Mouse (Mus musculus) embryonic facial prominence, embryonic 10.5 days (tissue): Measurements from ENCODE around the gene Tesc. TPM values are rescaled to one million over a fixed set of nuclear protein-coding genes. Genes with fewer than 3 reads are reported as not detected.

Source experiments
- DNase-seq: peaks from one replicate; pipeline ENCODE4 v3.0.0-alpha.2; 2017; ENCODE audit warnings: low spot score
- H3K27ac ChIP-seq: fragments of 300-500 bp; sonication (generic); replicated peaks from 2 replicates; pipeline ENCODE4 v1.5.1; 2016; ENCODE audit warnings: mild to moderate bottlenecking
- H3K27me3 ChIP-seq: fragments of 300-500 bp; sonication (generic); replicated peaks from 2 replicates; pipeline ENCODE4 v1.6.1; 2016; ENCODE audit warnings: low read depth, mild to moderate bottlenecking; ENCODE audit not compliant: poor library complexity, severe bottlenecking
- H3K36me3 ChIP-seq: fragments of 300-500 bp; sonication (generic); replicated peaks from 2 replicates; pipeline ENCODE4 v1.6.1; 2016; ENCODE audit warnings: mild to moderate bottlenecking, moderate library complexity
- H3K4me1 ChIP-seq: fragments of 300-500 bp; sonication (generic); 2 replicates; pipeline ENCODE4 v1.6.1; 2016
- H3K4me3 ChIP-seq: fragments of 300-500 bp; sonication (generic); 2 replicates; pipeline ENCODE4 v1.5.1; 2016; ENCODE audit warnings: mild to moderate bottlenecking, moderate library complexity
- H3K9me3 ChIP-seq: fragments of 300-500 bp; sonication (generic); 2 replicates; pipeline ENCODE4 v1.6.1; 2016; ENCODE audit warnings: mild to moderate bottlenecking
- WGBS: fragments of 180-500 bp; shearing (Covaris S2); methylation state at CpG from one replicate; pipeline ENCODE4 v1.1.7; 2016; 5-methylcytosine and 5-hydroxymethylcytosine counted together
- polyA plus RNA-seq: library from polyadenylated mRNA; unstranded; fragments of >200 nt; fragmentation: Nextera tagmentation; extraction: Ambion mirVana; gene quantifications from 2 replicates; pipeline ENCODE4 v1.2.1, GENCODE M21; 2016

The Tesc gene
- polyA plus RNA-seq, 1 experiment from 2014 or later = 1.6 TPM

GRCm38 (mm10) chr5:118067572-118067971, 40.0 kb downstream of the Tesc start:
- Histone ChIP-seq H3K9me3 (no peaks in the 10 kb centered on the region), H3K27me3 (no peaks in the 10 kb centered on the region), H3K4me3 (no peak overlapping the region), H3K27ac (no peak overlapping the region), H3K4me1 (0 out of 2 replicates have a peak, but pooled peaks cover 3% of the 10 kb centered on the region), H3K36me3 (peaks cover 96% of the 10 kb centered on the region)
- DNase-seq = no peak
- 84% methylated on average over 4 of the region's 4 CpGs for WGBS

- Histone ChIP-seq H3K4me1 (0 out of 2 replicates have a peak, but pooled peaks cover 3% of the 10 kb centered on the region), H3K36me3 (peaks cover 97% of the 10 kb centered on the region), H3K4me3 (no peak overlapping the region), H3K27ac (no peak overlapping the region), H3K27me3 (no peaks in the 10 kb centered on the region), H3K9me3 (no peaks in the 10 kb centered on the region)
- no peak for DNase-seq
- 93% methylated on average over 9 of the region's 9 CpGs for WGBS
These were observed 40.5 kb downstream of the Tesc start for GRCm38 (mm10) chr5:118067984-118068494.

- H3K27ac ChIP-seq = peak overlapping the region; percentile 35; the same call in 1 of the 2 replicates
- H3K27me3 ChIP-seq = no peaks in the 10 kb centered on the region
- H3K4me3 ChIP-seq = no peak overlapping the region
- DNase-seq = peak; percentile 79
- 0 out of 2 replicates have a peak, but pooled peaks cover 3% of the 10 kb centered on the region for H3K4me1 ChIP-seq
- no peaks in the 10 kb centered on the region for H3K9me3 ChIP-seq
- 52% methylated on average over 9 of the region's 9 CpGs for WGBS
- H3K36me3 ChIP-seq = peaks cover 99% of the 10 kb centered on the region
These were observed 41.8 kb downstream of the Tesc start for GRCm38 (mm10) chr5:118069315-118069714.

GRCm38 (mm10) chr5:118071766-118072165, 44.2 kb downstream of the Tesc start:
- H3K9me3 ChIP-seq = no peaks in the 10 kb centered on the region
- H3K27me3 ChIP-seq = no peaks in the 10 kb centered on the region
- H3K27ac ChIP-seq = no peak overlapping the region
- no peak for DNase-seq
- peaks cover 99% of the 10 kb centered on the region for H3K36me3 ChIP-seq
- WGBS = 87% methylated on average over 5 of the region's 5 CpGs
- H3K4me1 ChIP-seq = no peaks in the 10 kb centered on the region
- no peak overlapping the region for H3K4me3 ChIP-seq

GRCm38 (mm10) chr5:118073213-118073773, 45.8 kb downstream of the Tesc start:
- H3K9me3 ChIP-seq = no peaks in the 10 kb centered on the region
- WGBS = 90% methylated on average over 15 of the region's 15 CpGs
- H3K36me3 ChIP-seq = peaks cover 98% of the 10 kb centered on the region
- no peak overlapping the region for H3K27ac ChIP-seq
- no peak for DNase-seq
- no peaks in the 10 kb centered on the region for H3K27me3 ChIP-seq
- H3K4me1 ChIP-seq = no peaks in the 10 kb centered on the region
- H3K4me3 ChIP-seq = no peak overlapping the region

GRCm38 (mm10) chr5:118076721-118077592, 49.4 kb downstream of the Tesc start:
- Histone ChIP-seq H3K4me1 (peaks cover 15% of the 10 kb centered on the region), H3K27ac (no peak overlapping the region), H3K36me3 (peaks cover 87% of the 10 kb centered on the region), H3K27me3 (no peaks in the 10 kb centered on the region), H3K9me3 (no peaks in the 10 kb centered on the region), H3K4me3 (no peak overlapping the region)
- DNase-seq = no peak
- 92% methylated on average over 15 of the region's 15 CpGs for WGBS

- Histone ChIP-seq H3K27ac (no peak overlapping the region), H3K36me3 (peaks cover 74% of the 10 kb centered on the region), H3K4me3 (no peak overlapping the region), H3K27me3 (no peaks in the 10 kb centered on the region), H3K4me1 (peaks cover 31% of the 10 kb centered on the region), H3K9me3 (no peaks in the 10 kb centered on the region)
- DNase-seq = no peak
- WGBS = 89% methylated on average over 6 of the region's 6 CpGs
These were observed 51.0 kb downstream of the Tesc start for GRCm38 (mm10) chr5:118078550-118078949.

- no peak for DNase-seq
- H3K27ac ChIP-seq = no peak overlapping the region
- H3K9me3 ChIP-seq = no peaks in the 10 kb centered on the region
- 78% methylated on average over 6 of the region's 6 CpGs for WGBS
- no peaks in the 10 kb centered on the region for H3K27me3 ChIP-seq
- peaks cover 39% of the 10 kb centered on the region for H3K4me1 ChIP-seq
- H3K4me3 ChIP-seq = no peak overlapping the region
- peaks cover 68% of the 10 kb centered on the region for H3K36me3 ChIP-seq
These were observed 51.8 kb downstream of the Tesc start for GRCm38 (mm10) chr5:118079354-118079753.

GRCm38 (mm10) chr5:118079839-118080250, 52.3 kb downstream of the Tesc start:
- no peak for DNase-seq
- H3K27ac ChIP-seq = no peak overlapping the region
- WGBS = 80% methylated on average over 11 of the region's 11 CpGs
- no peak overlapping the region for H3K4me3 ChIP-seq
- H3K9me3 ChIP-seq = no peaks in the 10 kb centered on the region
- peaks cover 44% of the 10 kb centered on the region for H3K4me1 ChIP-seq
- H3K27me3 ChIP-seq = no peaks in the 10 kb centered on the region
- peaks cover 68% of the 10 kb centered on the region for H3K36me3 ChIP-seq

- H3K27ac ChIP-seq = peak overlapping the region; percentile 19; the same call in 1 of the 2 replicates
- H3K36me3 ChIP-seq = peaks cover 66% of the 10 kb centered on the region
- DNase-seq = no peak
- no peaks in the 10 kb centered on the region for H3K27me3 ChIP-seq
- H3K4me1 ChIP-seq = peaks cover 61% of the 10 kb centered on the region
- H3K9me3 ChIP-seq = no peaks in the 10 kb centered on the region
- no peak overlapping the region for H3K4me3 ChIP-seq
- WGBS = 76% methylated on average over 9 of the region's 9 CpGs
These were observed 53.9 kb downstream of the Tesc start for GRCm38 (mm10) chr5:118081374-118081949.

- Histone ChIP-seq H3K9me3 (no peaks in the 10 kb centered on the region), H3K4me3 (no peak overlapping the region), H3K27ac (peak overlapping the region; percentile 19), H3K4me1 (peaks cover 66% of the 10 kb centered on the region), H3K36me3 (peaks cover 61% of the 10 kb centered on the region), H3K27me3 (no peaks in the 10 kb centered on the region)
- 74% methylated on average over 6 of the region's 6 CpGs for WGBS
- DNase-seq = no peak
These were observed 54.5 kb downstream of the Tesc start for GRCm38 (mm10) chr5:118081996-118082395.

GRCm38 (mm10) chr5:118083060-118083638, 55.6 kb downstream of the Tesc start:
- no peaks in the 10 kb centered on the region for H3K9me3 ChIP-seq
- no peak for DNase-seq
- no peak overlapping the region for H3K4me3 ChIP-seq
- WGBS = 73% methylated on average over 12 of the region's 12 CpGs
- peaks cover 55% of the 10 kb centered on the region for H3K36me3 ChIP-seq
- peaks cover 77% of the 10 kb centered on the region for H3K4me1 ChIP-seq
- no peaks in the 10 kb centered on the region for H3K27me3 ChIP-seq
- peak overlapping the region; percentile 19 for H3K27ac ChIP-seq
